Mouse (Mus musculus) cortical plate, adult 2 months (tissue): ENCODE measurements at regions not wholly inside any gene's neighbourhood (a gene's known extent, or its start where the extent isn't known, plus 50 kb on each side); places are given as distances from the start of the nearest gene placed in this dataset.

ENCODE experiments used
- H3K27ac ChIP-seq: fragments of 200-500 bp; 2 replicates; pipeline ENCODE4 v1.5.1; 2012; ENCODE audit warnings: low read length, control low read depth, inconsistent platforms; ENCODE audit not compliant: insufficient read depth
- H3K4me1 ChIP-seq: fragments of 200-500 bp; 2 replicates; pipeline ENCODE4 v1.6.1; 2011; ENCODE audit warnings: low read length; ENCODE audit not compliant: control insufficient read depth, insufficient read depth
- H3K4me3 ChIP-seq: fragments of 200-500 bp; 2 replicates; pipeline ENCODE4 v1.5.1; 2011; ENCODE audit warnings: mild to moderate bottlenecking, low read length, control low read depth; ENCODE audit not compliant: insufficient read depth
- CTCF ChIP-seq: fragments of 200-500 bp; IDR thresholded peaks from 2 replicates; pipeline ENCODE4 v1.5.1; 2011; ENCODE audit warnings: mild to moderate bottlenecking, control low read depth, low read length; ENCODE audit not compliant: insufficient read depth; ENCODE audit errors: extremely low read depth
- POLR2A ChIP-seq: fragments of 200-500 bp; IDR thresholded peaks from 2 replicates; pipeline ENCODE4 v1.6.1; 2011; ENCODE audit warnings: mild to moderate bottlenecking, low read length, control low read depth; ENCODE audit not compliant: insufficient read depth; ENCODE audit errors: extremely low read depth

- Histone ChIP-seq H3K4me1 (peaks cover 2% of the 10 kb centered on the region), H3K4me3 (no peak overlapping the region), H3K27ac (no peak overlapping the region)
- no peak for TF ChIP-seq CTCF
Measured at GRCm38 (mm10) chr14:25311475-25311874, 147.5 kb upstream of the Zmiz1 start.

DNA sequence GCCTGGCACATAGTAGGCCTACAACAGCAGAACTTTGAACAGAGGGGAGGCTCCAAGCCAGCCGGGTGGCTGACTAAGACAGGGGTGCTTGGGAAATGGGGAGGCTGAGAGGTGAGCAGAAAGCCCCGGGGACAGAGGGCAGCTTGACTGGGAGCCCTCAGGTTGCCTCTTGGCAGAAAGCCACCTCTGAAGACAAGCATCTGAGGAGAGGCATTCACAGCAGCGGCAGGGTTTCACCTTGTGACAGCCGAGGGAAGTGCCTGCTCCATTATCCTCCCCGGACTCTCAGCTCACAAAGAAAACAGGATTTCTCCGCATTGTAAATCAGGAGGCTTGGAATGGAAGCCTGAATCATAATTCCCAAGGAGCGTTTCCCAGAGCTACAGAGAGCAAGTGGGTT, 146.8 kb upstream of the Zmiz1 start:
- TF ChIP-seq POLR2A (no peak), CTCF (no peak)
- no peak overlapping the region for H3K27ac ChIP-seq
- peaks cover 2% of the 10 kb centered on the region for H3K4me1 ChIP-seq
- no peak overlapping the region for H3K4me3 ChIP-seq

- peaks cover 2% of the 10 kb centered on the region for H3K4me1 ChIP-seq
- no peak overlapping the region for H3K27ac ChIP-seq
- no peak overlapping the region for H3K4me3 ChIP-seq
- no peak for TF ChIP-seq CTCF
- no peak for TF ChIP-seq POLR2A
Measured at GRCm38 (mm10) chr14:25312814-25313426, 146.1 kb upstream of the Zmiz1 start.

- H3K27ac ChIP-seq = no peak overlapping the region
- peaks cover 2% of the 10 kb centered on the region for H3K4me1 ChIP-seq
- no peak overlapping the region for H3K4me3 ChIP-seq
- TF ChIP-seq POLR2A = no peak
- TF ChIP-seq CTCF = no peak
Measured at GRCm38 (mm10) chr14:25313693-25314240, 145.2 kb upstream of the Zmiz1 start.

- H3K4me1 ChIP-seq = peaks cover 2% of the 10 kb centered on the region
- H3K4me3 ChIP-seq = no peak overlapping the region
- TF ChIP-seq POLR2A (no peak), CTCF (no peak)
- no peak overlapping the region for H3K27ac ChIP-seq
Measured at GRCm38 (mm10) chr14:25316491-25316890, 142.5 kb upstream of the Zmiz1 start.

GRCm38 (mm10) chr14:25317680-25318471, 141.1 kb upstream of the Zmiz1 start:
- TF ChIP-seq POLR2A = no peak
- no peak for TF ChIP-seq CTCF
- H3K4me3 ChIP-seq = no peak overlapping the region
- peaks cover under 1% of the 10 kb centered on the region for H3K4me1 ChIP-seq
- H3K27ac ChIP-seq = peak overlapping the region; percentile 73

DNA sequence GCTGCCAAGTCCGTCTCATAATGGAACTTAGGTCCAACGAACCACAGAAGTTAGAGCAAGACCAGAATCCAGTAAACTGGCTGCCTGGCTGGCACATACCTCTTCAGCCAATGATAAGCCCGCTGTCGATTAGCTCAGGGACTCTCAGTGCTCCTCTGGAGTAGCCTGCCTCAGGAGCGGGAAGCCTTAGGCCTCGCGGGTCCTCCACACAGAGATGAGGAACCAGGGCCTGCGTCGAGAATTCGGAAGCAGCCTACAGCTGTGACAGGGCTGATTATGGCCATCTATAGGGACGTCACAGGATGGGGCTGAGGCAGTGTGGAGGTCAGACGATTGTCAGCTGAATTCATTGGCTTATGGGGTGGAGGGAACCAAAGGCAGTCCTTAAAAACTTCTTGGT, 140.1 kb upstream of the Zmiz1 start:
- Histone ChIP-seq H3K4me3 (no peak overlapping the region), H3K4me1 (no peaks in the 10 kb centered on the region; the same call in 1 of the 2 replicates), H3K27ac (no peak overlapping the region)
- no peak for TF ChIP-seq CTCF
- TF ChIP-seq POLR2A = no peak

DNA sequence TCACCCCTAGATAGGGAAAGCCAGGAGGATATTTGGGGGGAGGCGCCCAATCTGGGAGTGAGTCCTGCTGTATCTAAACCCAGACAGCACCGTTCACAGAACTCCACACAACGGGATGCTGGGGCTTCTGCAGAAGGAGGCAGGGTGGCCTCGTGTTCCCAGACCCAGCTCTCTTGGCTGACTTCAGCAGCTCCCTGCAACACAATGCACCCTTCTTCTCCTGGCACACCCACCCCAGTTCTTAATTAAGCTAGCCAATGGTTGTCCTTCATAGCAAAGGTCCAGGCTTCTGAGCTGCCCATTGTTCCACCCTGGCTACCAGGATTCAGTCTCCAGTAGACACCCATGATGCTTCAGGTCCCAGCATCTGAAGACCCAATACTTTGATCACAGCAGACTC, 138.8 kb upstream of the Zmiz1 start:
- no peaks in the 10 kb centered on the region; the same call in 1 of the 2 replicates for H3K4me1 ChIP-seq
- H3K4me3 ChIP-seq = no peak overlapping the region
- TF ChIP-seq CTCF (no peak), POLR2A (no peak)
- 0 out of 2 replicates have a peak overlapping the region, but pooled peaks have one; percentile 21 for H3K27ac ChIP-seq

DNA sequence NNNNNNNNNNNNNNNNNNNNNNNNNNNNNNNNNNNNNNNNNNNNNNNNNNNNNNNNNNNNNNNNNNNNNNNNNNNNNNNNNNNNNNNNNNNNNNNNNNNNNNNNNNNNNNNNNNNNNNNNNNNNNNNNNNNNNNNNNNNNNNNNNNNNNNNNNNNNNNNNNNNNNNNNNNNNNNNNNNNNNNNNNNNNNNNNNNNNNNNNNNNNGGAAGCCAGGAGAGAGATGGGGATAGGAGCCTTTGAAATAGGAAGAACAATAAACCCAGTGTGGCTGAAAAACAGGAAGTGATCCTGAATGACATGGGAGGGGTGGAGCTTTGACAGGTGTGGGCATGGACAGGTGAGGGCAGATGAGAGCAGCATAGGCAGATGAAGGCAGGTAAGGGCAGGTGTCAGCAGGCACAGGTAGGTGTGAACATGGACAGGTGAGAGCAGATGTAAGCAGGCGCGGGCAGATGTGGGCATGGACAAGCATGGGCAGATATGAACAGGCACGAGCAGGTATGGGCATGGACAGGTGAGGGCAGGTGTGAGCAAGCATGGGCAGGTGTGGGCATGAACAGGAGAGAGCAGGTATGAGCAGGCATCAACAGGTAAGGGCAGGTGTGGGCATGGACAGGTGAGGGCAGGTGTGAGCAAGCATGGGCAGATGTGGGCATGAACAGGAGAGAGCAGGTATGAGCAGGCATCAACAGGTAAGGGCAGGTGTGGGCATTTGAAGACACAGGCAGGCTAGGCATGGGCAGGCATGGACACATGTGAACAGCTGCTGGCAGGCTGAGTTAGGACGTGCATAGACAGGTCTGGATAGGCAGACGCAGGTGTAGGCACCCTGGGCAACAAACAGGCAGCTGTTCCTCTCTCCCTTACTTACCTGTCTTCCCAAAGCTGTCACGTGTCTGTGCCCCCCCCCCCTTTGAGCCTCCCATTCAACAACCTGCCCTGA, 135.2 kb upstream of the Zmiz1 start:
- H3K4me3 ChIP-seq = no peak overlapping the region
- H3K4me1 ChIP-seq = no peaks in the 10 kb centered on the region; the same call in 1 of the 2 replicates
- TF ChIP-seq CTCF = no peak
- TF ChIP-seq POLR2A = no peak
- no peak overlapping the region for H3K27ac ChIP-seq
